Mouse (Mus musculus) splenic B cell, adult 2 months (primary cell): Measurements from ENCODE around the gene Mrpl23.

Experiments used
- DNase-seq: peaks from one replicate; pipeline ENCODE4 v3.0.0-alpha.2; 2011; ENCODE audit warnings: low read depth, low spot score
- H3K27me3 ChIP-seq: 2 replicates; pipeline ENCODE4 v1.6.1; 2012; ENCODE audit warnings: mild to moderate bottlenecking, low read length, moderate library complexity, mixed read lengths; ENCODE audit not compliant: control insufficient read depth, poor library complexity, insufficient read depth, severe bottlenecking
- H3K36me3 ChIP-seq: 2 replicates; pipeline ENCODE4 v1.6.1; 2012; ENCODE audit warnings: mild to moderate bottlenecking, low read length, moderate library complexity, mixed read lengths; ENCODE audit not compliant: control insufficient read depth, poor library complexity, insufficient read depth, severe bottlenecking

Mrpl23 gene

DNA sequence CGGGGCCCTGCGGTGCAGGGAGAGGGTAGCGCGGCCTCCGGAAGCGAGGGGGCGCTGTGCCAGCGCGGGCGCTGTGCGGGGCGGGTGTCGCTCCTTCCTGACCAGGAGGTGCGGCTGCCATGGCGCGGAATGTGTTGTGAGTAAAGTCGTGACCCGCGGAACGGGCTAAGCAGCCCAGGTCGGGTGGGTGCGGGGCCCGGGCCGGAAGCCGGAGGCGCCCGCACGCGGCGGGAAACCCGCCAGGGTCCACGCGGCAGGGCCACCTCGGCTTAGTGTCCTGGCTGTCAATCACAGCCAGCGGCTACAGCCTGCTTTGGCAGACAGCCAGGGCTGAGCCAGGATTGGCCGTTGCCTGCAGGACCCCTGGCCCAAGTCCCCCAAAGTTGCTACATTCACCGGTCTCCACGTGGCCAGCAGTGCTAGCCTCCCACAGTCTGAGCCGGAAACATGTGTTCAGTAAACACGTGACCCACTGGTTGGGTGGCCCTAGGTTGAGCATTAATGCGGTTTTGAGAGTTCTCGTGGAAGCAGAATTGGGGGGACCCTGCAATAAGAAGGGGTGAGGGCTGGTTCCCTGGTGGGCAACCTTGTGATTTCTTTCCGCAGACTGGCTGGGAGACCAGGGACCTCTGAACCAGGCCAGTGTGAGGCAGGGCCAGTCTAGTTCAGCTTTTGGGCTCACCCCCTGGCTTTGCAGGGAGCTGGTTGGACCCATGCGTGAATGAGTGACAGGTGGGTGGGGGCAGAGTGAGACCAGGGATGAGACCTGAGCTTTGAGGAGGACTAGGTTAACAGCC, 771 bp downstream of the Mrpl23 start:
- Histone ChIP-seq H3K27me3 (no peaks in the 10 kb centered on the region), H3K36me3 (no peaks in the 10 kb centered on the region)
- peak; percentile 92 for DNase-seq

DNA sequence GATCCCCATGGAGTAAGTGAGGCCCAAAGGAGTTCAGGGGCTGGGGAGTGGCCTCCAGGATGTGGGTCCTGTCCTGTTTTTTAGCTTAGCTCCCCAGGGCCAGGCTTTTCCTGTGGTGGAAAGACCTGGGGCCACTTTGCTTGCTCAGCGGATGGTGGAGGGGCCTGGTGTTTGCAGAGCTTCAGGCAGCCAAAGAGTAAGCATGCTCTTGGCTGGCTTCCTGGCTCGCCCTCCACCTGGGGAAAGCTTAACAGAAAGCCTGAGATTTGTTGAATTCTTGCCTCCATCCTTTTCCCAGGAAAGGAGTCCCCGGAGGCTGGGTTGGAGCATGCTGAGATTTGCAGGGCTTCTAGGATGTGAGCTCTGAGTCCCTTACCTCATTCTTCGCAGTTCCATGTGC, 2.6 kb downstream of the Mrpl23 start:
- no peaks in the 10 kb centered on the region; the same call in 1 of the 2 replicates for H3K36me3 ChIP-seq
- no peaks in the 10 kb centered on the region for H3K27me3 ChIP-seq
- DNase-seq = no peak

DNA sequence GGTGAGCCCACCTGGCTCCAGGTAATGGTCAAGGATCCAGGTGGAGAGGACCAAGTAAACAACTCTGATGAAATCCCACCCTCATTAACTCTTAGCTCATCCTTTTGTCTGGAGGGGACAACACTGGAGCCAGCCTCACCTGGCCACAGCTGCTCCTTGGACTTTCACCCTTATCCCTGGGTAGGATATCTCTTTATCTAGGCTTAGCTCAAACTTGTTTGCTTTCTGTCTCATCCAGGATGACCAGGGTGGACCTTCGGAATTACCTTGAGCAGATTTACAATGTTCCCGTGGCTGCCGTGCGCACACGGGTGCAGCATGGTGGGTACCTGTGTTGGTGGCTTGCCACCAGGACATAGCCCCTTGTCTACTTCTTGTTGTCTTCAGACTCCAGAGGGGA, 3.3 kb downstream of the Mrpl23 start:
- H3K27me3 ChIP-seq = no peaks in the 10 kb centered on the region
- no peaks in the 10 kb centered on the region; the same call in 1 of the 2 replicates for H3K36me3 ChIP-seq
- DNase-seq = no peak

- no peaks in the 10 kb centered on the region; the same call in 1 of the 2 replicates for H3K36me3 ChIP-seq
- DNase-seq = no peak
Measured at GRCm38 (mm10) chr7:142537181-142537580, 4.7 kb downstream of the Mrpl23 start.

DNA sequence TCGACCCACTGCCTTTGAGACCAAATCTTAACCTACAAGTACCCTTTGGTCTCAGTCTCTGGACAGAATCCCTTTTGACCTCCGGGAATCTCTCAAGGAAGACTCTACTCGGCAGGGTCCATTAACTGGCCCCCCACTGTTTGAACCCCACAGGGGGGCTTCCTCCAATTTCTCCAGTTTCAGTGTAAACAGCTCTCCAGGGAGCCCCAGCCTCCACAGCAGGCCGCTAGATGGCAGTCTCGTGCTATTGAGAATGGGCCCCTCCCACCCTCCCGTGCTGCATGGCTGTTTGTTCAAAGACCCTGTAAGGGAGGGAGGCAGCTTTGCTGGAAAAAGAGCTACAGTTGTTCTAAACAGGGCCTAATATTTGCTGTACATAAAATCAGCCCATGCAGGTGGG, 5.4 kb downstream of the Mrpl23 start:
- Histone ChIP-seq H3K36me3 (no peaks in the 10 kb centered on the region; the same call in 1 of the 2 replicates), H3K27me3 (no peaks in the 10 kb centered on the region)
- peak; percentile 72 for DNase-seq

More at GRCm38 (mm10) chr7:142537181-142537580, 4.7 kb downstream of the Mrpl23 start:
- H3K27me3 ChIP-seq = no peaks in the 10 kb centered on the region

- H3K36me3 ChIP-seq = no peaks in the 10 kb centered on the region; the same call in 1 of the 2 replicates
- no peaks in the 10 kb centered on the region for H3K27me3 ChIP-seq
- no peak for DNase-seq
Measured at GRCm38 (mm10) chr7:142538291-142538690, 5.8 kb downstream of the Mrpl23 start.

DNA sequence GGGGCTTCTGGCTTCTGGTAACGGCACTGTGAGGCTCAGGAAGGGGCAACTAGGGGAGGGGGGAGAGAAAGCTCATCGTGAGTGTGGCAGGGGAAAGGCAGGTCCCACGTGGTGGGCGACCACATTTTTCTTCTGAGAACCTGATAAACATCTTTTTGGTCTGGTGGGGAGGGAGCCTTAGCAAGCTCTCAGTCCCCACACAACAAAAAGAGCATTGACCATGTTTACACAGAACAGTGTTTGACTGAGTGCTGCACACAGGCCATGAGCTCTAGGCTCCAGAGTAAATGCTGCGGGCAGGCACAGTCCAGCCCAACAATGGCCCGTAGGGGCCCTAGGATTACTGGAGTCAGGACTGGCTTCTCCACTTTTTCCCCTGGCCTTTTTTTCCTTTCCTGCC, 6.3 kb downstream of the Mrpl23 start:
- no peaks in the 10 kb centered on the region; the same call in 1 of the 2 replicates for H3K36me3 ChIP-seq
- no peak for DNase-seq
- H3K27me3 ChIP-seq = no peaks in the 10 kb centered on the region

DNA sequence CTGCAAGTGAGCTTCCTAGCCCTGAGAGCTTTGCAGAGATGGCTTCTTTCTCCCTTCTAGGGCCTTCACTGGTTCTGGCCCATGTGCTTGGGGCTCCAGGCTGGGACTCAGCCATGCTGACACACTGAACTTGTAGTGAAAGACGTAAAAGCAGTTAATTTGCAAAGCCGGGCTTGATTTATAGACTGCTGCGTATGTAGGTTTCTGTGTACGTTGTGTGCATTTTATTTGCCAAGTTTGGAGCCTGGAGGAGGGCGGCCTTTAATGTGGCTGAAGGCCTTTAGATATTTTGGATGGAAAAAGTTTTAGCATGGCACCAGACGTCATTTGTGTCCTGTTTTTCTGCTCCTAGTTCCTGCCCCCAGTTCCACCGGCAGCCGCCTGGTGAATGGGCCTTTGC, 7.3 kb downstream of the Mrpl23 start:
- DNase-seq = no peak
- Histone ChIP-seq H3K27me3 (no peaks in the 10 kb centered on the region), H3K36me3 (no peaks in the 10 kb centered on the region; the same call in 1 of the 2 replicates)

GRCm38 (mm10) chr7:142542771-142543303, 10.4 kb downstream of the Mrpl23 start:
- Histone ChIP-seq H3K27me3 (no peaks in the 10 kb centered on the region), H3K36me3 (no peaks in the 10 kb centered on the region; the same call in 1 of the 2 replicates)
- DNase-seq = no peak

- H3K27me3 ChIP-seq = no peaks in the 10 kb centered on the region
- H3K36me3 ChIP-seq = no peaks in the 10 kb centered on the region
- no peak for DNase-seq
Measured at GRCm38 (mm10) chr7:142545967-142546366, 13.5 kb downstream of the Mrpl23 start.

- no peak for DNase-seq
- Histone ChIP-seq H3K27me3 (no peaks in the 10 kb centered on the region), H3K36me3 (no peaks in the 10 kb centered on the region)
Measured at GRCm38 (mm10) chr7:142547874-142548273, 15.4 kb downstream of the Mrpl23 start.

DNA sequence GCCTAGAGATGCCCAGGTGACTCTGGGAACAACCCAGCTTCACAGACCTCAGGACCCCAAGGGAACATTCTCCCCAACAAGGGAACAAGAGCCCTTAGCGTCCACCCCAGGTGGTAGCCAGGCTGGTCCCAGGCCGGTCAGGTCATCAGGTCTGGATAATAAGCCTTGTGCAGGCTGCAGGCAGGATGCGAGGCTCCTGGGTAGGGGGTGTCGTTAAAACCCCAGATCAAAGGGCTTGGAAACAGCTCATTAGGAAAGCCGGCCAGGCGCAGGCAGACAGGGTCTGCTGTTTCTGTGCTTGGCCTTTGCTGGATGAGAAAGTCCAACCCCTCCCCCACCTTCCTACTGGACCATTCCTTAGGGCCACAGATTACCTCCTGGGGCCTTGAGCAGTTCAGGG, 16.2 kb downstream of the Mrpl23 start:
- Histone ChIP-seq H3K27me3 (no peaks in the 10 kb centered on the region), H3K36me3 (no peaks in the 10 kb centered on the region)
- DNase-seq = no peak

DNA sequence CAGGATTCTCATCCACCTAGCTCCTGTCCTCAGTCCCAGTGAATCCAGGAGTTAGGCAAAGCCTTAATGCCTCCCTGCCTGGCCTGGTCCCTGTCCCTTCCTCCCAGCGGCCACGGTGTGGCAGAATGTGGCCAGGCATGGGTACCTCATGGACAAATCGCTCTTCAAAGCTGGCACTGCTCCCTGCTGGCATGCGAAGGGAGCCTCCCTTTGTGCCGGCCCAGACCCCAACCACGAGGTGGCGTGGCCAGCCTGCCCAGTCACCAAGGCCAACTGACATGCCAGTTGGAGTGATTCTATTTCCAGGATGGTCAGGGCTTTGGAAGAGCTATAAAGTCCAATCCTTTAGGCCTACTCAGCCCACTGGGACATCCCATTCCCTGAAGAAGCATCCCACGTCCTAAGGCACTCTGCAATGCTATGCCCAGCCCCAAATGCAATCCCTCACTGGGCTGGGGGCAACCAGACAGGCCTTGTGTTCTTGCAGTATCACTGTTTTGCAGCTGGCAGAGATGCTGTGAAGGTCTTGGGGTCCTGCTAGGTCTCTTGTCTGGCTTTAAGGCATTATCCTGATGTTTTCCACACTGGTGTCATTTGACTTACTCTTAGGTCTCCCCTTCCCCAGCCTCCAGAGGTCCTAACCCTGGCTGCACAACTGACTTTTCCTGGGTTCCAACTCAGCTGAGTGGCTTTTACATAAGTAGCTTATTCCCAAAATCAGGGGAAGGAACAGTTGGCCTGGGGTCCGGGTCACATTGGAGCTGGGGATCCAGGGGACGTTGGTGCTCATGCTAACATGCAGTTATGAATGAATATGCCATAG, 17.7 kb downstream of the Mrpl23 start:
- H3K36me3 ChIP-seq = no peaks in the 10 kb centered on the region
- H3K27me3 ChIP-seq = no peaks in the 10 kb centered on the region
- no peak for DNase-seq

DNA sequence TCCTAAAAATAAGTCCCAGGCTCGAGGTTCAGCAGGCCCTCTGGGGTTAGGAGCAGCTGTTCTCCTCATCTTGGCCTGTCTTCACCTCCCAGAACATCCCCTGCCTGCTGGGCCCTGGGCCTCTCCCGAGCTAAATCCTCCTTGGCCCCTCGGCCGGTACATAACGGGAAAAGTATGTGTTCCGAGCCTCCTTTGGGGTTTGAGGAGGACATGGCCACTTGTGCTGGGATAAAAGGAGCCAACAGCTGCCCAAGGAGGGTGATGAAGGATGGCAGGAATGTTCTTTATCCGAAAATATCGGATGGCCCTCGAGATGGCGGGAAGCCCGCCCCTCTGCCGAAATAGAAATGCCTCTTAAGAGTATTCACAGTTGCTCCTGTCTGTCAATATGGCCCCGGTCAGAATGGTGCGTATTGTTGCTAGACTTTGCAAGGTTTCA, 18.5 kb downstream of the Mrpl23 start:
- Histone ChIP-seq H3K36me3 (no peaks in the 10 kb centered on the region), H3K27me3 (no peaks in the 10 kb centered on the region)
- no peak for DNase-seq

- H3K27me3 ChIP-seq = no peaks in the 10 kb centered on the region
- no peak for DNase-seq
- H3K36me3 ChIP-seq = no peaks in the 10 kb centered on the region
Measured at GRCm38 (mm10) chr7:142551691-142552090, 19.2 kb downstream of the Mrpl23 start.
